Mouse (Mus musculus): ENCODE measurements around the gene Ppt2. TPM values are rescaled to one million over a fixed set of nuclear protein-coding genes. Genes with fewer than 3 reads are reported as not detected.

Ppt2 gene
- polyA plus RNA-seq, 1 experiment from 2014 or later: 31.7 TPM

DNA sequence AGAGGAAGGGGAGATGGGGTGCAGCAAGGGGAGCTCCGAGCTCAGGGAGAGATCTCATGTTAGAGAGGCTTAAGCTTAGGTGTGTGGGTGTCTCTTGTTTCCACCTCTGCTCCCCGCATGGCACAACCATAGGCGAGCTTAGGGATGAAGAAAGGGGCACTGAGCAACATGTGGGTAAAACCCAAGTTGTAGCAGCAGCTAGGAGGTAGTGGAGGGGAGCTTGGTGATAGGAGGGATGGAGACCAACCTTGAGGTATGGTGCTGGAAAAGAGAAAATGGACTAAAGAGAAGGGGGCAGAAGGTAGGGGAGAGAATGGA, 31.5 kb upstream of the Ppt2 start:
- Histone ChIP-seq H3K9ac (ENCODE audit: low read depth, low read length) (no peak overlapping the region), H3K4me3 (ENCODE audit: low read depth, low read length) (no peak overlapping the region), H3K27me3 (ENCODE audit: control insufficient read depth, insufficient read depth, low read length) (peaks cover 31% of the 10 kb centered on the region), H3K36me3 (ENCODE audit: control insufficient read depth, insufficient read depth, low read length) (no peaks in the 10 kb centered on the region), H3K27ac (ENCODE audit: low read depth, low read length) (no peak overlapping the region), H3K9me3 (replicated peaks; ENCODE audit: control insufficient read depth, low read length) (no peaks in the 10 kb centered on the region), H3K4me2 (no peak overlapping the region), H3K4me1 (ENCODE audit: control insufficient read depth, insufficient read depth, low read length) (peaks cover 21% of the 10 kb centered on the region)
- 44% methylated on average over 3 of the region's 3 CpGs for WGBS (ENCODE audit: insufficient replicate concordance)
- no peak for ATAC-seq (replicated peaks; ENCODE audit: insufficient number of reproducible peaks, low FRiP score, low TSS enrichment)

- H3K27me3 ChIP-seq (ENCODE audit: control insufficient read depth, insufficient read depth, low read length): peaks cover 31% of the 10 kb centered on the region
- H3K4me3 ChIP-seq (ENCODE audit: low read depth, low read length): no peak overlapping the region
- ATAC-seq (replicated peaks; ENCODE audit: insufficient number of reproducible peaks, low FRiP score, low TSS enrichment): no peak
- H3K9ac ChIP-seq (ENCODE audit: low read depth, low read length): no peak overlapping the region
- H3K4me2 ChIP-seq: no peak overlapping the region
- no peaks in the 10 kb centered on the region for H3K36me3 ChIP-seq (ENCODE audit: control insufficient read depth, insufficient read depth, low read length)
- no peaks in the 10 kb centered on the region for H3K9me3 ChIP-seq (replicated peaks; ENCODE audit: control insufficient read depth, low read length)
- WGBS (ENCODE audit: insufficient replicate concordance): 49% methylated on average over 12 of the region's 12 CpGs
- no peak overlapping the region for H3K27ac ChIP-seq (ENCODE audit: low read depth, low read length)
- peaks cover 21% of the 10 kb centered on the region for H3K4me1 ChIP-seq (ENCODE audit: control insufficient read depth, insufficient read depth, low read length)
These were observed 31.0 kb upstream of the Ppt2 start for GRCm38 (mm10) chr17:34659181-34659896.

DNA sequence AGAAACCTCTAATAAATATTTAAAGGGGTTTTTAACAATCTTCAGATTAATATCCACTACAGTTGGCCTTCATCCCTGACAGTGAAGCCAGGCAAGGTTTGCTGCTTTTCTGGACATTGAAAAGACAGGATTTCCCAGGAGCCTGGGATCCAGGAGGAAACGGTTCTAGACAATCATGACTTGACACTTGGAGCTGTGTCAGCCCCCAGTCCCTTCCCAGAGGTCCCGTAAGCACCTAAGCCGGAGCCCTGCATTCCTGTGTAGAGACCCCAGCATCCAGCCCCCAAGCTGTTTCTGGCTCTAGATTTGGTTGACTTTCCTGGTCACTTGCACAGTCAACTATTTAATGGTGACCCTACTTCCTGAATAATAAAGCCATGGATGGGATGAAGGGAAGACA, 30.3 kb upstream of the Ppt2 start:
- no peaks in the 10 kb centered on the region for H3K36me3 ChIP-seq (ENCODE audit: control insufficient read depth, insufficient read depth, low read length)
- no peak overlapping the region for H3K9ac ChIP-seq (ENCODE audit: low read depth, low read length)
- H3K27me3 ChIP-seq (ENCODE audit: control insufficient read depth, insufficient read depth, low read length): peaks cover 29% of the 10 kb centered on the region
- WGBS (ENCODE audit: insufficient replicate concordance): 74% methylated on average over 3 of the region's 3 CpGs
- H3K4me2 ChIP-seq: no peak overlapping the region
- H3K9me3 ChIP-seq (replicated peaks; ENCODE audit: control insufficient read depth, low read length): no peaks in the 10 kb centered on the region
- ATAC-seq (replicated peaks; ENCODE audit: insufficient number of reproducible peaks, low FRiP score, low TSS enrichment): no peak
- peaks cover 21% of the 10 kb centered on the region for H3K4me1 ChIP-seq (ENCODE audit: control insufficient read depth, insufficient read depth, low read length)
- no peak overlapping the region for H3K27ac ChIP-seq (ENCODE audit: low read depth, low read length)
- no peak overlapping the region for H3K4me3 ChIP-seq (ENCODE audit: low read depth, low read length)

DNA sequence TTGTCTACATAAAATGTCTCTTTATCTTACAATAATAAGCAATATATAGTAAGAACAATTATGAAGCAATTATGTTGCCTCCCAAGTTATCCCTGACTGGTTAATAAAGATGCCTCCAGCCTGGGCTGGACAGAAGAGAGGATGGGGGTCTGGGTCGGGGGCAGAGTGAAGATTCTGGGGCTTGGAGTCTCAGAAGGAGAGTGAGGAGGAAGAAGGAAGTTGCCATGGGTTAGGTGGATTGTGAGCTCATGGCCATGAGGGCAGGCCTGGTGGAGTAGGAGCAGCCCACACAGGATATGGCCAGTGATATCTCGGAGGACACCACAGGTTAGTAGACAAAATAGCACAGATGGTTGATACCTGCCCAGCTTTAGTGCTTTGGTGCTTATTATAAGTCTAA, 29.8 kb upstream of the Ppt2 start:
- Histone ChIP-seq H3K27ac (ENCODE audit: low read depth, low read length) (no peak overlapping the region), H3K4me3 (ENCODE audit: low read depth, low read length) (no peak overlapping the region), H3K4me2 (no peak overlapping the region), H3K9me3 (replicated peaks; ENCODE audit: control insufficient read depth, low read length) (no peaks in the 10 kb centered on the region), H3K9ac (ENCODE audit: low read depth, low read length) (no peak overlapping the region), H3K27me3 (ENCODE audit: control insufficient read depth, insufficient read depth, low read length) (peaks cover 29% of the 10 kb centered on the region), H3K36me3 (ENCODE audit: control insufficient read depth, insufficient read depth, low read length) (0 out of 2 replicates have a peak, but pooled peaks cover 2% of the 10 kb centered on the region), H3K4me1 (ENCODE audit: control insufficient read depth, insufficient read depth, low read length) (peaks cover 21% of the 10 kb centered on the region)
- whole genome bisulfite sequencing (ENCODE audit: insufficient replicate concordance): 75% methylated on average over 2 of the region's 2 CpGs
- ATAC-seq (replicated peaks; ENCODE audit: insufficient number of reproducible peaks, low FRiP score, low TSS enrichment): no peak

DNA sequence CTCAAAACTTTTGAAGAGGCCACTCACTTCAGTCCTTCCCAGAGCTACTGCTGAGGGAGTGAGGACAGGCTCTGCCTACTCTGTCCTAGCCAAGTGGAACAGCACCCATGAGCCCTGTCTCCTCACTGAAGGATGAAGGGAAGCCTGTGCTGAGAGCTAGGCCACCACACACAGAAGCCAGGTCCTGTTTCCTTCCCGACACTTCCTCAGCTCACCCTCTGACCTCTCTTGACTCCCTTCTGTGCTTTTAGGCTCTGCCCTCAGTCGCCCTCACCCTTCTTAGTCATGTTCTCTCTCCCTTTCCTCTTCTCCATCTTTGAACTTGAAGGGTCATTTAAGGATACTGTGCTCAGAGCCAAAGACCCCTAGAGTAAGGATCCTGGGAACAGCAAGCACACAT, 29.0 kb upstream of the Ppt2 start:
- no peak overlapping the region for H3K27ac ChIP-seq (ENCODE audit: low read depth, low read length)
- no peak overlapping the region for H3K4me3 ChIP-seq (ENCODE audit: low read depth, low read length)
- WGBS (ENCODE audit: insufficient replicate concordance): 27% methylated on average over 2 of the region's 2 CpGs
- no peak overlapping the region for H3K4me2 ChIP-seq
- peaks cover 21% of the 10 kb centered on the region for H3K4me1 ChIP-seq (ENCODE audit: control insufficient read depth, insufficient read depth, low read length)
- H3K27me3 ChIP-seq (ENCODE audit: control insufficient read depth, insufficient read depth, low read length): peaks cover 29% of the 10 kb centered on the region
- peaks cover 4% of the 10 kb centered on the region; the same call in 1 of the 2 replicates for H3K36me3 ChIP-seq (ENCODE audit: control insufficient read depth, insufficient read depth, low read length)
- ATAC-seq (replicated peaks; ENCODE audit: insufficient number of reproducible peaks, low FRiP score, low TSS enrichment): no peak
- no peak overlapping the region for H3K9ac ChIP-seq (ENCODE audit: low read depth, low read length)
- no peaks in the 10 kb centered on the region for H3K9me3 ChIP-seq (replicated peaks; ENCODE audit: control insufficient read depth, low read length)

- no peaks in the 10 kb centered on the region for H3K9me3 ChIP-seq (replicated peaks; ENCODE audit: control insufficient read depth, low read length)
- no peak overlapping the region for H3K4me2 ChIP-seq
- peaks cover 9% of the 10 kb centered on the region; the same call in 1 of the 2 replicates for H3K36me3 ChIP-seq (ENCODE audit: control insufficient read depth, insufficient read depth, low read length)
- ATAC-seq (replicated peaks; ENCODE audit: insufficient number of reproducible peaks, low FRiP score, low TSS enrichment): no peak
- no peak overlapping the region for H3K4me3 ChIP-seq (ENCODE audit: low read depth, low read length)
- H3K27me3 ChIP-seq (ENCODE audit: control insufficient read depth, insufficient read depth, low read length): peaks cover 29% of the 10 kb centered on the region
- 64% methylated on average over 8 of the region's 8 CpGs for WGBS (ENCODE audit: insufficient replicate concordance)
- peaks cover 21% of the 10 kb centered on the region for H3K4me1 ChIP-seq (ENCODE audit: control insufficient read depth, insufficient read depth, low read length)
- H3K9ac ChIP-seq (ENCODE audit: low read depth, low read length): no peak overlapping the region
- H3K27ac ChIP-seq (ENCODE audit: low read depth, low read length): no peak overlapping the region
These were observed 28.4 kb upstream of the Ppt2 start for GRCm38 (mm10) chr17:34656666-34657065.

GRCm38 (mm10) chr17:34655581-34655991, 27.3 kb upstream of the Ppt2 start:
- Histone ChIP-seq H3K4me1 (ENCODE audit: control insufficient read depth, insufficient read depth, low read length) (peaks cover 17% of the 10 kb centered on the region), H3K4me2 (no peak overlapping the region), H3K27me3 (ENCODE audit: control insufficient read depth, insufficient read depth, low read length) (peaks cover 23% of the 10 kb centered on the region), H3K36me3 (ENCODE audit: control insufficient read depth, insufficient read depth, low read length) (peaks cover 14% of the 10 kb centered on the region), H3K27ac (ENCODE audit: low read depth, low read length) (0 out of 2 replicates have a peak overlapping the region, but pooled peaks have one; percentile 35), H3K9me3 (replicated peaks; ENCODE audit: control insufficient read depth, low read length) (no peaks in the 10 kb centered on the region), H3K9ac (ENCODE audit: low read depth, low read length) (no peak overlapping the region), H3K4me3 (ENCODE audit: low read depth, low read length) (no peak overlapping the region)
- 39% methylated on average over 4 of the region's 4 CpGs for WGBS (ENCODE audit: insufficient replicate concordance)
- peak; percentile 52; the same call in 1 of the 2 replicates for ATAC-seq (replicated peaks; ENCODE audit: insufficient number of reproducible peaks, low FRiP score, low TSS enrichment)

GRCm38 (mm10) chr17:34655160-34655559, 26.9 kb upstream of the Ppt2 start:
- Histone ChIP-seq H3K4me3 (ENCODE audit: low read depth, low read length) (no peak overlapping the region), H3K4me1 (ENCODE audit: control insufficient read depth, insufficient read depth, low read length) (peaks cover 17% of the 10 kb centered on the region), H3K4me2 (no peak overlapping the region), H3K9me3 (replicated peaks; ENCODE audit: control insufficient read depth, low read length) (no peaks in the 10 kb centered on the region), H3K27ac (ENCODE audit: low read depth, low read length) (no peak overlapping the region), H3K36me3 (ENCODE audit: control insufficient read depth, insufficient read depth, low read length) (peaks cover 15% of the 10 kb centered on the region), H3K9ac (ENCODE audit: low read depth, low read length) (no peak overlapping the region), H3K27me3 (ENCODE audit: control insufficient read depth, insufficient read depth, low read length) (peaks cover 19% of the 10 kb centered on the region)
- ATAC-seq (replicated peaks; ENCODE audit: insufficient number of reproducible peaks, low FRiP score, low TSS enrichment): peak; percentile 1; the same call in 1 of the 2 replicates
- WGBS (ENCODE audit: insufficient replicate concordance): 70% methylated on average over 7 of the region's 7 CpGs

DNA sequence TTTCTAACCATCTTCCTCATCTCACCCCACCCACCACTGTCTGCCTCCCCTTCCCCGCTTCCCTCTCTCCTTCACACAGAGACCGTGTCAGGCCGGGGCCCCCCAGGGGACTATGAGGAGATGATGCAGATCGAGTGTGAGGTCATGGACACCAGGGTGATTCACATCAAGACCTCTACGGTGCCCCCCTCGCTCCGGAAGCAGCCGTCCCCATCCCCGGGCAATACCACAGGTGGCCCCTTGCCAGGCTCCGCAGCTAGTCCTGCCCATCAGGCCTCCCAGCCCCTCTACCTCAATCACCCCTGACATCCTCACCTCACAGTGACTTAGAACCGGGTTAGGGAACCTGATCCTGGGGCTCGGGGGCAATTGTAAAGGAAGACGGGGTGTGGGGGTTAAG, 26.1 kb upstream of the Ppt2 start:
- 91% methylated on average over 13 of the region's 13 CpGs for WGBS (ENCODE audit: insufficient replicate concordance)
- Histone ChIP-seq H3K9ac (ENCODE audit: low read depth, low read length) (no peak overlapping the region), H3K4me2 (no peak overlapping the region), H3K27ac (ENCODE audit: low read depth, low read length) (no peak overlapping the region), H3K27me3 (ENCODE audit: control insufficient read depth, insufficient read depth, low read length) (peaks cover 13% of the 10 kb centered on the region), H3K9me3 (replicated peaks; ENCODE audit: control insufficient read depth, low read length) (no peaks in the 10 kb centered on the region), H3K4me1 (ENCODE audit: control insufficient read depth, insufficient read depth, low read length) (peaks cover 14% of the 10 kb centered on the region), H3K4me3 (ENCODE audit: low read depth, low read length) (no peak overlapping the region), H3K36me3 (ENCODE audit: control insufficient read depth, insufficient read depth, low read length) (peaks cover 15% of the 10 kb centered on the region)
- ATAC-seq (replicated peaks; ENCODE audit: insufficient number of reproducible peaks, low FRiP score, low TSS enrichment): no peak
